Mouse (Mus musculus) MEL (cell line): ENCODE measurements at regions not wholly inside any gene's neighbourhood (a gene's known extent, or its start where the extent isn't known, plus 50 kb on each side); places are given as distances from the start of the nearest gene placed in this dataset.

ENCODE experiments used
- CTCF ChIP-seq, 3 experiments: IDR thresholded peaks in 2 of 3; conservative IDR thresholded peaks in 1 of 3; 2 replicates each; pipeline ENCODE4 v1.5.1; 2011 to 2012; ENCODE audit warnings: low read length in 3 of 3, low read depth in 2 of 3, mild to moderate bottlenecking in 2 of 3, improper control_type of control experiment in 1 of 3, inconsistent platforms in 1 of 3, mixed read lengths in 1 of 3, moderate library complexity in 1 of 3; ENCODE audit not compliant: control insufficient read depth in 1 of 3, insufficient read depth in 1 of 3, poor library complexity in 1 of 3, severe bottlenecking in 1 of 3
- MAX ChIP-seq: IDR thresholded peaks from 2 replicates; pipeline ENCODE4 v1.6.1; 2011; ENCODE audit warnings: low read length, improper control_type of control experiment
- MXI1 ChIP-seq: IDR thresholded peaks from 2 replicates; pipeline ENCODE4 v1.6.1; 2011; ENCODE audit warnings: mild to moderate bottlenecking, low read depth, low read length, improper control_type of control experiment
- SIN3A ChIP-seq: IDR thresholded peaks from 2 replicates; pipeline ENCODE4 v1.6.1; 2012; ENCODE audit warnings: low read length, improper control_type of control experiment, inconsistent platforms

GRCm38 (mm10) chr1:140739001-140739728 is 493.2 kb downstream of the Kcnt2 start:
- TF ChIP-seq MXI1, result no peak
- TF ChIP-seq SIN3A, result no peak
- no peak for TF ChIP-seq CTCF (IDR thresholded peaks at IDR 0.05 in 2 of 3, conservative IDR thresholded peaks at IDR 0.05 in 1 of 3; ENCODE audit: control insufficient read depth in 1 of 3, insufficient read depth in 1 of 3, low read depth in 2 of 3, low read length in 3 of 3, poor library complexity in 1 of 3, severe bottlenecking in 1 of 3)
- TF ChIP-seq MAX, result no peak
